Mouse (Mus musculus): ENCODE measurements at regions not wholly inside any gene's neighbourhood (a gene's known extent, or its start where the extent isn't known, plus 50 kb on each side); places are given as distances from the start of the nearest gene placed in this dataset.
A peak's percentile ranks its signal among the peaks of the same experiment; 100 is the strongest.

- Histone ChIP-seq H3K27me3 (replicated peaks) (0 out of 2 replicates have a peak, but pooled peaks cover 6% of the 10 kb centered on the region), H3K9ac (no peak overlapping the region), H3K4me2 (no peak overlapping the region), H3K27ac (no peak overlapping the region), H3K4me1 (peaks cover 11% of the 10 kb centered on the region), H3K36me3 (replicated peaks) (no peaks in the 10 kb centered on the region), H3K4me3 (no peak overlapping the region), H3K9me3 (no peaks in the 10 kb centered on the region)
- WGBS, result 64% methylated on average over 1 of the region's 1 CpGs
- ATAC-seq (replicated peaks), result no peak
These were observed 80.5 kb upstream of the Tle3 start for GRCm38 (mm10) chr9:61291646-61292045.

GRCm38 (mm10) chr9:61292501-61292900 is 79.7 kb upstream of the Tle3 start:
- H3K4me2 ChIP-seq, result no peak overlapping the region
- 0 out of 2 replicates have a peak, but pooled peaks cover 6% of the 10 kb centered on the region for H3K27me3 ChIP-seq (replicated peaks)
- no peak overlapping the region for H3K9ac ChIP-seq
- H3K27ac ChIP-seq, result no peak overlapping the region
- WGBS, result 73% methylated on average over 3 of the region's 3 CpGs
- H3K9me3 ChIP-seq, result no peaks in the 10 kb centered on the region
- ATAC-seq (replicated peaks), result no peak
- H3K36me3 ChIP-seq (replicated peaks), result no peaks in the 10 kb centered on the region
- H3K4me1 ChIP-seq, result peaks cover 11% of the 10 kb centered on the region
- H3K4me3 ChIP-seq, result no peak overlapping the region

- no peak overlapping the region for H3K4me3 ChIP-seq
- H3K9ac ChIP-seq, result no peak overlapping the region
- WGBS, result 18% methylated on average over 11 of the region's 11 CpGs
These were observed 78.8 kb upstream of the Tle3 start for GRCm38 (mm10) chr9:61293223-61293985.

DNA sequence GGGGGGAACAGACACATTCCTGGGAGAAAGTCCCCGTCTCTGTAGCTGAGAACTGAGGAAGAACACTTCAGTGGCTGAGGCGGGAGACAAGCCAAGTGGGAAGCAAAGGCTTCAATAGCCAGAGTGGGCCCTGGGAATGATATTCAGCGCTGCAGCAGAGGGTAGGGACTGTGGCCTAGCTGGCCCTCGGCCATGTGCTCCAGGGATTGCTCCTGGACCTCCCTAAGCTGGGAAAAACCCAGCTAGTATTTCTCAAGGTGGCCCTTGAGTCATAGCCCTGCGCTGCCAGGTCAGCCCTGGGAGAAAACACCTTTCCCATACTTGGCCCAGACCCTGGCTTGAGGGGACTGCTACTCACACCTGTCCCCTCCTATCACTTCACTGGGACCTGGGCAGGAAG is 77.2 kb upstream of the Tle3 start:
- Histone ChIP-seq H3K4me2 (no peak overlapping the region), H3K4me1 (peaks cover 11% of the 10 kb centered on the region), H3K36me3 (replicated peaks) (no peaks in the 10 kb centered on the region), H3K9me3 (no peaks in the 10 kb centered on the region), H3K27me3 (replicated peaks) (0 out of 2 replicates have a peak, but pooled peaks cover 8% of the 10 kb centered on the region), H3K4me3 (no peak overlapping the region), H3K27ac (no peak overlapping the region), H3K9ac (no peak overlapping the region)
- no peak for ATAC-seq (replicated peaks)
- 80% methylated on average over 5 of the region's 5 CpGs for WGBS

More at GRCm38 (mm10) chr9:61293223-61293985, 78.8 kb upstream of the Tle3 start:
- 0 out of 2 replicates have a peak, but pooled peaks have one; percentile 54 for ATAC-seq (replicated peaks)
- Histone ChIP-seq H3K36me3 (replicated peaks) (no peaks in the 10 kb centered on the region), H3K9me3 (no peaks in the 10 kb centered on the region), H3K27me3 (replicated peaks) (0 out of 2 replicates have a peak, but pooled peaks cover 8% of the 10 kb centered on the region), H3K27ac (peak overlapping the region; percentile 42; the same call in 1 of the 2 replicates), H3K4me2 (no peak overlapping the region), H3K4me1 (peaks cover 11% of the 10 kb centered on the region)

DNA sequence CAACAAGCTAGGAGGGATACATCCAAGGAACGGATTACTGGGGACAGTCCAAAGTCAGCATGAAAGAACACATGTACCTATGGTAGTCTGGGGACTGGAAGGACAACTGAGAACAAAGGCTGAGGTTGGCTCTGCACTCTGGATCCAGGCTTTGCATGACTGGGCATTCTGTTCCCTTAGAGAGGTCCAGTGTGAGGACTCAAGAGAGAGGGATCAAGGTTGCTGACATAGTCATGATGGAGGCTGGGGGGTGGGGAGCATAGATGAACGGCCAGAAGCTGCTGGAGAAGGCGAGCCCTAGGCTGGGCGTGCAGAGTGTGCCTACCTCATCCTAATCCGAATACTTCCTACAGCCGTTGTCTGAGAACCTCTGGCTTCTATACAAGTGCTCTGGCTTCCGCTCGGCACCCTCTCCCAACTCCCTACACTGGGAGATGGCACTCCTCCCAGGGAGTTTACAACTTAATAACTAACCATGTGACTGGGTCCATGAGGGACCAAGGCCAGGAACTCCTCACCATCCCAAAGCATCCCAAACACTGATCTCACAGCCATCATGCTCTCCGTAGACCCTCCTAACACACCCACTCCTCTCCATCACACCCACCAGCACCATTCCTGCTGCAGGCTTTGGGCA is 75.7 kb upstream of the Tle3 start:
- Histone ChIP-seq H3K27ac (no peak overlapping the region), H3K4me3 (no peak overlapping the region), H3K27me3 (replicated peaks) (0 out of 2 replicates have a peak, but pooled peaks cover 2% of the 10 kb centered on the region), H3K36me3 (replicated peaks) (no peaks in the 10 kb centered on the region), H3K4me2 (no peak overlapping the region), H3K9me3 (no peaks in the 10 kb centered on the region), H3K9ac (no peak overlapping the region), H3K4me1 (peaks cover 11% of the 10 kb centered on the region)
- 92% methylated on average over 9 of the region's 9 CpGs for WGBS
- no peak for ATAC-seq (replicated peaks)

GRCm38 (mm10) chr9:61297385-61297784 is 74.8 kb upstream of the Tle3 start:
- Histone ChIP-seq H3K4me3 (no peak overlapping the region), H3K36me3 (replicated peaks) (no peaks in the 10 kb centered on the region), H3K4me2 (no peak overlapping the region), H3K27ac (no peak overlapping the region), H3K4me1 (peaks cover 11% of the 10 kb centered on the region), H3K9me3 (no peaks in the 10 kb centered on the region), H3K27me3 (replicated peaks) (0 out of 2 replicates have a peak, but pooled peaks cover 2% of the 10 kb centered on the region), H3K9ac (no peak overlapping the region)
- WGBS, result 36% methylated on average over 4 of the region's 4 CpGs
- no peak for ATAC-seq (replicated peaks)

GRCm38 (mm10) chr9:61299873-61300560 is 72.1 kb upstream of the Tle3 start:
- WGBS, result 54% methylated on average over 8 of the region's 8 CpGs
- Histone ChIP-seq H3K9ac (no peak overlapping the region), H3K4me1 (0 out of 2 replicates have a peak, but pooled peaks cover 6% of the 10 kb centered on the region), H3K9me3 (no peaks in the 10 kb centered on the region), H3K27me3 (replicated peaks) (0 out of 2 replicates have a peak, but pooled peaks cover 2% of the 10 kb centered on the region), H3K27ac (no peak overlapping the region), H3K4me2 (no peak overlapping the region), H3K36me3 (replicated peaks) (no peaks in the 10 kb centered on the region), H3K4me3 (no peak overlapping the region)
- no peak for ATAC-seq (replicated peaks)

- Histone ChIP-seq H3K27ac (no peak overlapping the region), H3K9me3 (no peaks in the 10 kb centered on the region), H3K9ac (no peak overlapping the region), H3K27me3 (replicated peaks) (0 out of 2 replicates have a peak, but pooled peaks cover 2% of the 10 kb centered on the region), H3K4me3 (no peak overlapping the region), H3K36me3 (replicated peaks) (no peaks in the 10 kb centered on the region), H3K4me2 (no peak overlapping the region), H3K4me1 (0 out of 2 replicates have a peak, but pooled peaks cover 6% of the 10 kb centered on the region)
- WGBS, result 83% methylated on average over 8 of the region's 8 CpGs
- no peak for ATAC-seq (replicated peaks)
These were observed 71.1 kb upstream of the Tle3 start for GRCm38 (mm10) chr9:61301070-61301469.

GRCm38 (mm10) chr9:61302724-61303123 is 69.4 kb upstream of the Tle3 start:
- Histone ChIP-seq H3K9me3 (no peaks in the 10 kb centered on the region), H3K9ac (no peak overlapping the region), H3K4me3 (no peak overlapping the region), H3K27ac (no peak overlapping the region), H3K4me1 (0 out of 2 replicates have a peak, but pooled peaks cover 6% of the 10 kb centered on the region), H3K4me2 (no peak overlapping the region), H3K27me3 (replicated peaks) (0 out of 2 replicates have a peak, but pooled peaks cover 4% of the 10 kb centered on the region), H3K36me3 (replicated peaks) (no peaks in the 10 kb centered on the region)
- ATAC-seq (replicated peaks), result no peak
- 10% methylated on average over 5 of the region's 5 CpGs for WGBS

- ATAC-seq (replicated peaks), result no peak
- 83% methylated on average over 9 of the region's 9 CpGs for WGBS
These were observed 65.9 kb upstream of the Tle3 start for GRCm38 (mm10) chr9:61306306-61306705.

DNA sequence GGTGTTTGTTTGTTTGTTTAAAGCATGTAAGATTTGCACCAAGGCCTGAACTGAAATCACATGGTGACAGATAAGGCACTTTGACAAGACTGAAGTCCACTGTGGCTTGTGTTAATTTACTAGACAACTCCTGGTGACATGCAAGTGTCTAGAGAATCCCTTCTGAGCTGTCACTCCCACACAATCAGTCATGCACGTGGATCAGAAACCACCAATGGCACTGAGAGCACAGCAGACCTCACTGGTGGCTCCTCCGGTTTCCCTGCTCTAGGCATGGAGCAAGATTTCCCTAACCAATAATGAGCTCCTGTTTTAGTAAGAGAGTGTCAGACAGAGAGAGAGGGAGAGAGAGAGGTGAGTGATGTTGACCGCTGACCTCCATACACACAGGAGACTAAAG is 63.1 kb upstream of the Tle3 start:
- H3K27ac ChIP-seq, result no peak overlapping the region
- H3K4me2 ChIP-seq, result no peak overlapping the region
- no peaks in the 10 kb centered on the region for H3K36me3 ChIP-seq (replicated peaks)
- no peak overlapping the region for H3K9ac ChIP-seq
- no peak overlapping the region for H3K4me3 ChIP-seq
- peaks cover 12% of the 10 kb centered on the region for H3K4me1 ChIP-seq
- 51% methylated on average over 3 of the region's 3 CpGs for WGBS
- no peak for ATAC-seq (replicated peaks)
- no peaks in the 10 kb centered on the region for H3K9me3 ChIP-seq
- peaks cover 6% of the 10 kb centered on the region; the same call in 1 of the 2 replicates for H3K27me3 ChIP-seq (replicated peaks)

More at GRCm38 (mm10) chr9:61306306-61306705, 65.9 kb upstream of the Tle3 start:
- Histone ChIP-seq H3K4me2 (no peak overlapping the region), H3K27me3 (replicated peaks) (0 out of 2 replicates have a peak, but pooled peaks cover 6% of the 10 kb centered on the region), H3K9ac (no peak overlapping the region), H3K9me3 (no peaks in the 10 kb centered on the region), H3K4me1 (0 out of 2 replicates have a peak, but pooled peaks cover 6% of the 10 kb centered on the region), H3K27ac (no peak overlapping the region), H3K4me3 (no peak overlapping the region), H3K36me3 (replicated peaks) (no peaks in the 10 kb centered on the region)
